ENCODE assay signal across 9 mouse cellular contexts in genomic region chr11:3650141-3650540, GRCm38 (mm10). TPM values are rescaled to one million over a fixed set of nuclear protein-coding genes. Genes with fewer than 3 reads are reported as not detected.
DNase-seq lines count a peak whose midpoint lies in the region; ATAC-seq and TF ChIP-seq lines count a peak whose summit lies in the region.
"Had no signal": no experiment of that assay in that cellular context is flagged by ENCODE, and none has a peak within 500 bp of the region (broad histone marks: within the 10 kb centered on the region; RNA-seq: fewer than 3 reads in every experiment).

No protein-coding gene starts in this region.

- no peaks in the 10 kb centered on the region for H3K9me3 ChIP-seq in heart, embryonic 13.5 days
- H3K9me3 ChIP-seq in ES-E14 (ENCODE audit: control insufficient read depth, insufficient read depth, low read depth, low read length): no peaks in the 10 kb centered on the region
- 0 out of 2 replicates have a peak, but pooled peaks cover 7% of the 10 kb centered on the region for H3K9me3 ChIP-seq in hindbrain, embryonic 13.5 days
- H3K9me3 ChIP-seq in midbrain, embryonic 11.5 days (ENCODE audit: control insufficient read depth, low read length): peaks cover 5% of the 10 kb centered on the region; the same call in 1 of the 2 replicates

- H3K27ac ChIP-seq in heart, embryonic 13.5 days (replicated peaks): peak overlapping the region; percentile 92; the same call in 1 of the 2 replicates
- H3K27ac ChIP-seq in ES-E14 (ENCODE audit: insufficient read depth, low read depth, low read length, poor library complexity, severe bottlenecking): no peak overlapping the region
- H3K27ac ChIP-seq in hindbrain, embryonic 13.5 days: no peak overlapping the region
- H3K27ac ChIP-seq in midbrain, embryonic 11.5 days (ENCODE audit: low read depth, low read length): no peak overlapping the region

- in situ Hi-C loops in ES-E14 (cut with MboI; ENCODE audit: low sequenced_read_pairs in 2 of 2, unreplicated experiment in 2 of 2): no loop called here

- WGBS in heart, embryonic 13.5 days: 90% methylated on average over 6 of the region's 6 CpGs
- 94% methylated on average over 6 of the region's 6 CpGs for WGBS in hindbrain, embryonic 13.5 days
- WGBS in midbrain, embryonic 11.5 days: 93% methylated on average over 6 of the region's 6 CpGs

- H3K4me2 ChIP-seq in heart, embryonic 13.5 days: peak overlapping the region; percentile 80
- peak overlapping the region; percentile 76 for H3K4me2 ChIP-seq in hindbrain, embryonic 13.5 days
- H3K4me2 ChIP-seq in midbrain, embryonic 11.5 days: peak overlapping the region; percentile 75

- H3K27me3 ChIP-seq in heart, embryonic 13.5 days (replicated peaks): no peaks in the 10 kb centered on the region
- H3K27me3 ChIP-seq in hindbrain, embryonic 13.5 days: no peaks in the 10 kb centered on the region
- no peaks in the 10 kb centered on the region for H3K27me3 ChIP-seq in midbrain, embryonic 11.5 days (ENCODE audit: control insufficient read depth, insufficient read depth, low read length)

- peaks cover 40% of the 10 kb centered on the region for H3K4me1 ChIP-seq in heart, embryonic 13.5 days
- H3K4me1 ChIP-seq in ES-E14 (ENCODE audit: control insufficient read depth in 2 of 2, insufficient read depth in 2 of 2, low read length in 2 of 2, poor library complexity in 1 of 2): no peaks in the 10 kb centered on the region; a peak in 1 of 4 replicates
- peaks cover 34% of the 10 kb centered on the region for H3K4me1 ChIP-seq in hindbrain, embryonic 13.5 days (replicated peaks)
- H3K4me1 ChIP-seq in midbrain, embryonic 11.5 days (ENCODE audit: control insufficient read depth, insufficient read depth, low read length): peaks cover 4% of the 10 kb centered on the region; the same call in 1 of the 2 replicates

- no peak for DNase-seq in heart, adult 18-20 months
- DNase-seq in ES-E14 (ENCODE audit: low read depth, low spot score): no peak
- DNase-seq in midbrain, embryonic 11.5 days (ENCODE audit: low spot score, missing footprints): peak; percentile 79
- no peak for DNase-seq in cerebellum, adult 9-10 months
- DNase-seq in testis, postnatal 14 days (ENCODE audit: low spot score): no peak
- DNase-seq: gastrocnemius, postnatal 14 days had no signal

- peak overlapping the region; percentile 98 for H3K4me3 ChIP-seq in heart, embryonic 13.5 days
- H3K4me3 ChIP-seq in ES-E14 (ENCODE audit: insufficient read depth in 1 of 2, low read depth in 1 of 2, low read length in 2 of 2, poor library complexity in 1 of 2, severe bottlenecking in 1 of 2): peak overlapping the region; percentile 81 to 99
- H3K4me3 ChIP-seq in hindbrain, embryonic 13.5 days: peak overlapping the region; percentile 97
- peak overlapping the region; percentile 96 for H3K4me3 ChIP-seq in midbrain, embryonic 11.5 days (ENCODE audit: low read depth, low read length)

- ATAC-seq in heart, embryonic 13.5 days (ENCODE audit: extremely low read depth, insufficient number of reproducible peaks, low FRiP score, low TSS enrichment): no peak
- ATAC-seq in hindbrain, embryonic 13.5 days (ENCODE audit: low FRiP score): no peak
- ATAC-seq in midbrain, embryonic 11.5 days (ENCODE audit: low FRiP score): no peak
- ATAC-seq in CD4-positive, CD25-positive, alpha-beta regulatory T cell, adult 4 months: no peak

- peak overlapping the region; percentile 91 for H3K9ac ChIP-seq in heart, embryonic 13.5 days
- peak overlapping the region; percentile 94; the same call in 1 of the 2 replicates for H3K9ac ChIP-seq in ES-E14 (ENCODE audit: insufficient read depth, low read depth, low read length, poor library complexity, severe bottlenecking)
- no peak overlapping the region for H3K9ac ChIP-seq in hindbrain, embryonic 13.5 days
- no peak overlapping the region for H3K9ac ChIP-seq in midbrain, embryonic 11.5 days (ENCODE audit: low read length)

- peaks cover 35% of the 10 kb centered on the region for H3K36me3 ChIP-seq in heart, embryonic 13.5 days
- peaks cover 7% of the 10 kb centered on the region for H3K36me3 ChIP-seq in ES-E14 (ENCODE audit: control insufficient read depth, insufficient read depth, low read length, poor library complexity, severe bottlenecking)
- H3K36me3 ChIP-seq in hindbrain, embryonic 13.5 days: peaks cover 31% of the 10 kb centered on the region
- peaks cover 16% of the 10 kb centered on the region for H3K36me3 ChIP-seq in midbrain, embryonic 11.5 days (ENCODE audit: control insufficient read depth, insufficient read depth, low read length)

TF ChIP-seq in ES-E14, 5 proteins besides CTCF, POLR2A, EP300 and RAD21:
- TF ChIP-seq MAFK (IDR thresholded peaks at IDR 0.05; ENCODE audit: insufficient read depth, low read depth, low read length) (no peak), CHD2 (IDR thresholded peaks at IDR 0.05; ENCODE audit: low read depth, low read length) (no peak), ZC3H11A (IDR thresholded peaks at IDR 0.05; ENCODE audit: borderline replicate concordance, low read depth, low read length) (no peak), HCFC1 (IDR thresholded peaks at IDR 0.05; ENCODE audit: borderline replicate concordance, insufficient read depth, low read length) (no peak), ZNF384 (IDR thresholded peaks at IDR 0.05; ENCODE audit: low read depth, low read length) (no peak)

RNA-seq across cellular contexts. Expression of gene Morc2a, which starts 1.1 kb away (rescaled TPM):
- polyA plus RNA-seq in heart, embryonic 13.5 days (2015; fragmentation: Nextera tagmentation; extraction: Ambion mirVana): 18.0 and 20.4 TPM in 2 replicates
- total RNA-seq in heart, adult 18-20 months (2021): 10 to 100 TPM; 16.8 to 20.7 TPM
- 34.9 and 36.3 TPM in 2 replicates for total RNA-seq in ES-E14 (2012; rRNA removed)
- 38.7 and 39.3 TPM in 2 replicates for polyA plus RNA-seq in hindbrain, embryonic 13.5 days (2015; fragmentation: Nextera tagmentation; extraction: Ambion mirVana)
- polyA plus RNA-seq in midbrain, embryonic 11.5 days (2014; fragmentation: Nextera tagmentation; extraction: Ambion mirVana): 27.3 and 28.1 TPM in 2 replicates
- polyA plus RNA-seq in CD4-positive, CD25-positive, alpha-beta regulatory T cell, adult 4 months (2017; shearing (Covaris generic)): 10 to 100 TPM in 1 of 2 experiments, 1 to 10 TPM in 1; 8.1 to 10.7 TPM

Comparison
In these comparisons a context has a peak if more than half of its experiments do, and no peak if none do; other contexts are left out.
1. H3K9ac ChIP-seq: peak in heart, embryonic 13.5 days (single experiment) and ES-E14 (single experiment); none in hindbrain, embryonic 13.5 days (single experiment) and midbrain, embryonic 11.5 days (single experiment).
2. Peak in every context shown above with its lines, with median percentiles within 50 percentile points of each other: H3K4me2 ChIP-seq and H3K4me3 ChIP-seq.